In the genomic region with DNA sequence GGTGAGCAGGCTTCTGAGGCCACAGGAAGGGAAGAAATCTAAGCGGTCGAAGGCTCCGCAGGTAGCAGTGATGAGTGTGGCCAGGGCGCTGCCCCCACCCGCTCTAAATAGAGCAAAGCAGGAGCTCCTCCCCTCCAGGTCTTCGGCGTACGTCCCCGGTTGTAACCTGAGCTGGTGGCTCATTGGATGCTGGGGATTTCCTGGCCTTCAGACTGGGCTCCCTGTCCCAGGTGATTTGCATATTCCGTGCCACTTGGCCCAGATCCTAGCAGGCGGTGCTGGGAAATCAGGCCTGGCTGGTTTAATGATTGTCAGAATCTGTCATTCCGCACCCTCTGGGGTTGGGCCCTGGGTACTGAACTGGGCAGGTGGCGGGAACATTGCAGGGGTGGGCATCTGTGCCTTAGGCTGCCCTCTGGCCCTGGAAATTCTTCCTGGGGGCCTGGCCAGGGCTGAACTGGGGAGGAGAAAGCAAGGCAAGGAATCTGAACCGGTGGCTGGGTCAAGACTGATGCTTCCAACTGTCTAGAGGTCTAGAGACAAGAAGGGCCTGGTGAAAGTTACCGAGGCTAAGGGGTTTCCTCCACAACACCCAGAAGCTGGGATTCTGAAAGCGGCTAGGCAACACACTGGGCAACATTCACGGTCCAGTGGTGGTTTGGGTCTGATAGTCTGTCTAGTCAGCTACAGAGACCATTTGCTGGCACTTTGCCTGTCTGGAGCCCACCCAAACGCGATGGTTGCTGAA, we compare ENCODE assay signal across 8 mouse cellular contexts. TPM values are rescaled to one million over a fixed set of nuclear protein-coding genes. Genes with fewer than 3 reads are reported as not detected.
DNase-seq lines count a peak whose midpoint lies in the region; ATAC-seq lines count a peak whose summit lies in the region.

A gene (minus strand): TSS at position 189 of the 748 bp plus-strand sequence.

- H3K27ac ChIP-seq in embryonic facial prominence, embryonic 13.5 days: peak within 1 kb of the TSS; percentile 83
- peak within 1 kb of the TSS; percentile 62 for H3K27ac ChIP-seq in liver, embryonic 13.5 days
- peak within 1 kb of the TSS; percentile 33; the same call in 1 of the 2 replicates for H3K27ac ChIP-seq in neural tube, embryonic 15.5 days (replicated peaks)

- no peak for ATAC-seq in megakaryocyte, adult 5-6 weeks (ENCODE audit: poor library complexity, severe bottlenecking)
- peak; percentile 73 for ATAC-seq in embryonic facial prominence, embryonic 13.5 days (ENCODE audit: insufficient number of reproducible peaks, insufficient read depth, low FRiP score, low TSS enrichment, low read depth)
- ATAC-seq in liver, embryonic 13.5 days (ENCODE audit: low read depth): peak; percentile 78
- peak; percentile 38; the same call in 1 of the 2 replicates for ATAC-seq in neural tube, embryonic 15.5 days (ENCODE audit: low FRiP score)

- H3K4me1 ChIP-seq in megakaryocyte, embryonic 14.5 days: peaks cover 6% of the 10 kb centered on the region
- H3K4me1 ChIP-seq in embryonic facial prominence, embryonic 13.5 days: peaks cover 15% of the 10 kb centered on the region
- peaks cover 11% of the 10 kb centered on the region for H3K4me1 ChIP-seq in liver, embryonic 13.5 days (replicated peaks)
- H3K4me1 ChIP-seq in neural tube, embryonic 15.5 days: peaks cover 13% of the 10 kb centered on the region

- peak within 1 kb of the TSS; percentile 58 for H3K4me2 ChIP-seq in embryonic facial prominence, embryonic 13.5 days
- H3K4me2 ChIP-seq in liver, embryonic 13.5 days: peak within 1 kb of the TSS; percentile 63
- H3K4me2 ChIP-seq in neural tube, embryonic 15.5 days: peak within 1 kb of the TSS; percentile 56

- peaks cover 15% of the 10 kb centered on the region for H3K36me3 ChIP-seq in megakaryocyte, embryonic 14.5 days (replicated peaks; ENCODE audit: low read length)
- H3K36me3 ChIP-seq in embryonic facial prominence, embryonic 13.5 days: peaks cover 22% of the 10 kb centered on the region
- peaks cover 14% of the 10 kb centered on the region for H3K36me3 ChIP-seq in liver, embryonic 13.5 days
- H3K36me3 ChIP-seq in neural tube, embryonic 15.5 days: peaks cover 20% of the 10 kb centered on the region

- H3K9me3 ChIP-seq in megakaryocyte, embryonic 14.5 days: no peaks in the 10 kb centered on the region
- H3K9me3 ChIP-seq in embryonic facial prominence, embryonic 13.5 days: no peaks in the 10 kb centered on the region
- no peaks in the 10 kb centered on the region for H3K9me3 ChIP-seq in liver, embryonic 13.5 days (replicated peaks)
- no peaks in the 10 kb centered on the region for H3K9me3 ChIP-seq in neural tube, embryonic 15.5 days (replicated peaks)

- H3K9ac ChIP-seq in embryonic facial prominence, embryonic 13.5 days: peak within 1 kb of the TSS; percentile 41; the same call in 1 of the 2 replicates
- H3K9ac ChIP-seq in liver, embryonic 13.5 days: peak within 1 kb of the TSS; percentile 42
- no peak within 1 kb of the TSS for H3K9ac ChIP-seq in neural tube, embryonic 15.5 days (replicated peaks)

- peak within 1 kb of the TSS; percentile 85 for H3K4me3 ChIP-seq in megakaryocyte, embryonic 14.5 days (replicated peaks)
- H3K4me3 ChIP-seq in embryonic facial prominence, embryonic 13.5 days: peak within 1 kb of the TSS; percentile 27
- H3K4me3 ChIP-seq in liver, embryonic 13.5 days (replicated peaks): peak within 1 kb of the TSS; percentile 44
- H3K4me3 ChIP-seq in neural tube, embryonic 15.5 days (replicated peaks): no peak within 1 kb of the TSS; the same call in 1 of the 2 replicates

- 7% methylated on average over 19 of the region's 19 CpGs for WGBS in embryonic facial prominence, embryonic 13.5 days
- 29% methylated on average over 19 of the region's 19 CpGs for WGBS in liver, embryonic 13.5 days (ENCODE audit: insufficient replicate concordance)
- WGBS in neural tube, embryonic 15.5 days: 8% methylated on average over 19 of the region's 19 CpGs

- peaks cover 62% of the 10 kb centered on the region for H3K27me3 ChIP-seq in megakaryocyte, embryonic 14.5 days (replicated peaks)
- H3K27me3 ChIP-seq in embryonic facial prominence, embryonic 13.5 days: no peaks in the 10 kb centered on the region
- peaks cover 11% of the 10 kb centered on the region; the same call in 1 of the 2 replicates for H3K27me3 ChIP-seq in liver, embryonic 13.5 days
- H3K27me3 ChIP-seq in neural tube, embryonic 15.5 days (replicated peaks): no peaks in the 10 kb centered on the region

- peak; percentile 53 for DNase-seq in hindlimb bud, embryonic 11.5 days (ENCODE audit: extremely low spot score, low read depth, low spot score)
- no peak for DNase-seq in liver, embryonic 13.5 days
- DNase-seq in spleen, postnatal 10 days (ENCODE audit: low spot score in 2 of 2): no peak
- DNase-seq in frontal cortex, postnatal 10 days (ENCODE audit: low spot score in 2 of 2): no peak

RNA-seq across cellular contexts. Expression of the gene that starts here (rescaled TPM):
- polyA plus RNA-seq in megakaryocyte, embryonic 14.5 days (2012; ENCODE audit: insufficient read depth, low replicate concordance): not detected in 2 replicates
- not detected in 2 replicates for total RNA-seq in megakaryocyte, adult 5-6 weeks (2015)
- total RNA-seq in megakaryocyte, adult 5-6 weeks (2017): not detected in 2 replicates
- 9.0 and 12.2 TPM in 2 replicates for polyA plus RNA-seq in embryonic facial prominence, embryonic 13.5 days (2015; fragmentation: Nextera tagmentation; extraction: Ambion mirVana)
- polyA plus RNA-seq in liver, embryonic 13.5 days (2015; fragmentation: Nextera tagmentation; extraction: Ambion mirVana): 1.2 and 1.5 TPM in 2 replicates
- polyA plus RNA-seq in neural tube, embryonic 15.5 days (2015; fragmentation: Nextera tagmentation; extraction: Ambion mirVana): 0.35 and 13.0 TPM in 2 replicates

Comparison
In these comparisons a context has a peak if more than half of its experiments do, and no peak if none do; other contexts are left out.
1. H3K27ac ChIP-seq: peak in every context shown above with its lines; median percentile 83 in embryonic facial prominence, embryonic 13.5 days; 62 in liver, embryonic 13.5 days; 33 in neural tube, embryonic 15.5 days.